Mouse (Mus musculus) CH12.LX (cell line): ENCODE results near the gene Atg16l1. TPM values are rescaled to one million over a fixed set of nuclear protein-coding genes. Genes with fewer than 3 reads are reported as not detected.

Experiments used
- DNase-seq: peaks from one replicate; pipeline ENCODE4 v3.0.0-alpha.2; 2013; ENCODE audit errors: extremely low read depth
- H3K27ac ChIP-seq: 2 replicates; pipeline ENCODE4 v1.5.1; 2012; ENCODE audit warnings: low read depth, mild to moderate bottlenecking, control low read depth, moderate library complexity; ENCODE audit not compliant: insufficient read depth
- H3K27me3 ChIP-seq: replicated peaks from 2 replicates; pipeline ENCODE3; 2012; ENCODE audit warnings: inconsistent platforms
- H3K36me3 ChIP-seq, 2 experiments: replicated peaks in 1 of 2; 2 replicates each; pipeline versions ENCODE3 to v1.6.1; 2012; ENCODE audit warnings: inconsistent platforms in 1 of 2, low read length in 1 of 2, mild to moderate bottlenecking in 1 of 2, mixed read lengths in 1 of 2, moderate library complexity in 1 of 2; ENCODE audit not compliant: control insufficient read depth in 1 of 2, insufficient read depth in 1 of 2
- H3K4me1 ChIP-seq, 2 experiments: 2 replicates each; pipeline ENCODE4 v1.6.1; 2012; ENCODE audit warnings: inconsistent platforms in 1 of 2, moderate library complexity in 1 of 2; ENCODE audit not compliant: insufficient read depth in 2 of 2, control insufficient read depth in 1 of 2
- H3K4me2 ChIP-seq: 2 replicates; pipeline ENCODE4 v1.6.1; 2012; ENCODE audit warnings: low read depth, mild to moderate bottlenecking, control low read depth; ENCODE audit not compliant: poor library complexity, insufficient read depth, severe bottlenecking
- H3K4me3 ChIP-seq, 3 experiments: fragments of 150-350 bp in 1 of 3; sonication (generic) in 1 of 3; replicated peaks in 1 of 3; 2 replicates each; pipeline versions ENCODE3 to v1.5.1; 2011 to 2012; ENCODE audit warnings: low read depth in 2 of 3, low read length in 2 of 3, mild to moderate bottlenecking in 2 of 3, moderate library complexity in 2 of 3, control low read depth in 1 of 3, improper control_type of control experiment in 1 of 3, inconsistent platforms in 1 of 3, mixed read lengths in 1 of 3; ENCODE audit not compliant: poor library complexity in 1 of 3
- H3K79me2 ChIP-seq: replicated peaks from 2 replicates; pipeline ENCODE4 v1.6.1; 2012; ENCODE audit warnings: mild to moderate bottlenecking, moderate library complexity; ENCODE audit not compliant: control insufficient read depth, poor library complexity, insufficient read depth, severe bottlenecking; ENCODE audit errors: extremely low read depth
- H3K9ac ChIP-seq: 2 replicates; pipeline ENCODE4 v1.6.1; 2012; ENCODE audit warnings: low read depth, mild to moderate bottlenecking, control low read depth, moderate library complexity; ENCODE audit not compliant: insufficient read depth
- H3K9me3 ChIP-seq: replicated peaks from 2 replicates; pipeline ENCODE3; 2012; ENCODE audit warnings: low read length, inconsistent platforms, mixed read lengths
- CHD1 ChIP-seq: IDR thresholded peaks from 2 replicates; pipeline ENCODE4 v1.6.1; 2012; ENCODE audit warnings: low read depth, low read length, improper control_type of control experiment, inconsistent platforms
- ELF1 ChIP-seq: IDR thresholded peaks from 2 replicates; pipeline ENCODE4 v1.6.1; 2014; ENCODE audit warnings: low read depth, mild to moderate bottlenecking, inconsistent platforms, low read length, improper control_type of control experiment
- ETS1 ChIP-seq: conservative IDR thresholded peaks from 2 replicates; pipeline ENCODE4 v1.6.1; 2012; ENCODE audit warnings: low read depth, mild to moderate bottlenecking, inconsistent platforms, low read length, improper control_type of control experiment, moderate library complexity
- GABPA ChIP-seq: IDR thresholded peaks from 2 replicates; pipeline ENCODE4 v1.6.1; 2012; ENCODE audit warnings: low read depth, low read length, improper control_type of control experiment, inconsistent platforms; ENCODE audit not compliant: insufficient replicate concordance
- HCFC1 ChIP-seq: IDR thresholded peaks from 2 replicates; pipeline ENCODE4 v1.6.1; 2012; ENCODE audit warnings: low read depth, mild to moderate bottlenecking, inconsistent platforms, low read length, improper control_type of control experiment
- IRF4 ChIP-seq: IDR thresholded peaks from 2 replicates; pipeline ENCODE4 v1.6.1; 2014; ENCODE audit warnings: low read depth, mild to moderate bottlenecking, inconsistent platforms, low read length, improper control_type of control experiment
- JUN ChIP-seq: IDR thresholded peaks from 2 replicates; pipeline ENCODE4 v1.6.1; 2011; ENCODE audit warnings: low read depth, mild to moderate bottlenecking, low read length, improper control_type of control experiment, moderate library complexity; ENCODE audit not compliant: insufficient read depth
- KAT2A ChIP-seq: IDR thresholded peaks from 2 replicates; pipeline ENCODE4 v1.6.1; 2012; ENCODE audit warnings: low read length, improper control_type of control experiment, inconsistent platforms; ENCODE audit not compliant: insufficient replicate concordance
- MAFK ChIP-seq: IDR thresholded peaks from 2 replicates; pipeline ENCODE4 v1.6.1; 2011; ENCODE audit warnings: low read length, improper control_type of control experiment; ENCODE audit not compliant: insufficient replicate concordance
- MAX ChIP-seq: IDR thresholded peaks from 2 replicates; pipeline ENCODE4 v1.6.1; 2011; ENCODE audit warnings: low read length, improper control_type of control experiment
- MYC ChIP-seq: IDR thresholded peaks from 2 replicates; pipeline ENCODE4 v1.6.1; 2011; ENCODE audit warnings: low read depth, mild to moderate bottlenecking, improper control_type of control experiment, low read length
- POLR2AphosphoS2 ChIP-seq: IDR thresholded peaks from 2 replicates; pipeline ENCODE4 v1.6.1; 2011; ENCODE audit warnings: low read depth, low read length, improper control_type of control experiment
- RCOR1 ChIP-seq: conservative IDR thresholded peaks from 2 replicates; pipeline ENCODE4 v1.6.1; 2012; ENCODE audit warnings: low read depth, mild to moderate bottlenecking, inconsistent platforms, low read length, improper control_type of control experiment
- TBP ChIP-seq: conservative IDR thresholded peaks from 2 replicates; pipeline ENCODE4 v1.6.1; 2011; ENCODE audit warnings: low read depth, low read length, improper control_type of control experiment
- ZC3H11A ChIP-seq: IDR thresholded peaks from 2 replicates; pipeline ENCODE4 v1.6.1; 2012; ENCODE audit warnings: low read depth, mild to moderate bottlenecking, inconsistent platforms, low read length, improper control_type of control experiment
- ZMIZ1 ChIP-seq: IDR thresholded peaks from 2 replicates; pipeline ENCODE4 v1.6.1; 2012; ENCODE audit warnings: low read depth, mild to moderate bottlenecking, inconsistent platforms, low read length, improper control_type of control experiment
- dilution Hi-C: fragments of 300-500 bp; cut with MboI; formaldehyde crosslinking; loops from 2 replicates; pipeline ENCODE4 v1.14.3; 2020; ENCODE audit warnings: low sequenced_read_pairs; ENCODE audit not compliant: extremely low pct_unique_long_range_greater_than_20kb, extremely low pct_ligation_motif_present
- in situ Hi-C: fragments of 300-500 bp; cut with MboI; formaldehyde crosslinking; loops from 3 replicates; pipeline ENCODE4 v1.14.3; 2019; ENCODE audit warnings: low sequenced_read_pairs, low pct_ligation_motif_present, low pct_unique_long_range_greater_than_20kb, mixed read lengths
- polyA plus RNA-seq: library from polyadenylated mRNA; unstranded; fragments of >175 nt; gene quantifications from 2 replicates; pipeline ENCODE4 v1.2.1, GENCODE M21; 2012; ENCODE audit warnings: low read depth; ENCODE audit not compliant: insufficient read length
- total RNA-seq, 2 experiments: library from RNA; depleted of rRNA; stranded (reverse); fragments of 300-350 nt in 1 of 2; fragments of >200 nt in 1 of 2; gene quantifications; 2 replicates each; pipeline ENCODE4 v1.2.3; 2012 to 2014

The Atg16l1 gene
- total and polyA plus RNA-seq, 3 experiments, result 19.9 to 21.6 (median 19.9) TPM

DNA sequence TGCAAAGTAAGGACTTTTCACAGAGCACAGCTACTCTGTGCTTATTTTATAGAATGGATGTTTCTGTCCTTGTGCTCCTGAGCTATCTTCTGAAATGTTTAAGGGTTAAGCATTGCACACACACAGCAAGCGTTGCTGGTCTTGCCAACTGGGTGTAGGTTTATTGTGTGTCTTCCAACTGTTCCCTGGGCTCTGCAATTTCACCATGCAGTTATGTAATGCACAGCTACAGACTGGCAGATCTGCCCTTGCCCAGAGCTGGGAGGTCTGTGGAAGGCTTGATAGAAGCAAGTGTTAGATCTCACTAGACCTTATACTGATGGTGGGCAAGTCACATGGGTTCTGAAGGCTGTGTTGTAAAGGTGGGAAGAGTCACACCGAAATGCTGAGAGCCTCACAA lies 42.6 kb downstream of the Atg16l1 start:
- TF ChIP-seq IRF4 (no peak), MAX (no peak), MYC (no peak), ZMIZ1 (no peak), JUN (no peak), KAT2A (no peak), CHD1 (no peak), ZC3H11A (no peak), POLR2AphosphoS2 (no peak)
- dilution Hi-C loops, result no loop called here
- Histone ChIP-seq H3K27me3 (no peaks in the 10 kb centered on the region), H3K9ac (no peak overlapping the region), H3K4me2 (no peak overlapping the region), H3K4me3 (no peak overlapping the region), H3K79me2 (no peaks in the 10 kb centered on the region), H3K36me3 (peaks cover 8 to 33% of the 10 kb centered on the region in 2 experiments), H3K4me1 (peaks cover 0 to 10% of the 10 kb centered on the region in 2 experiments; a peak in 2 of 4 replicates), H3K9me3 (no peaks in the 10 kb centered on the region), H3K27ac (no peak overlapping the region)
- DNase-seq, result no peak
- in situ Hi-C loops, result no loop called here

DNA sequence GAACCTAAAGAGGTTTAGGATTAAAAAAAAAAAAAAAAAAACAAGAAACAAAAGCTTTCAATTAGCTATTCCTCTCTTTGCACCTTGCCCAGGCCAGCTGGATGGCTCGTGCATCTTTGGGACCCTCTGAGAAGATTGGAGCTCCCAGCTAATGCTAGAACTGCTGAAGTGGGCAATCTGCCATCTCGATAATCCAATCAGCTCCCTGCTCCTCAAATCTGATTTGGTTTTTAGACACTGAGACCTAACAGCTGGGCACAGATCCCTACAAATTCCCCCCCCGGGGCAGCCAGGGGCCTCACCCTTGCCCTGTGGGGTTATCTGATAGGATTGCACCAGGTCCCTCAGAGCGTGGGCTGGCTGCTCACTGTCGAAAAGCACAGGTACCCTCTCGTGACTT lies 47.9 kb downstream of the Atg16l1 start, which contains the start of gene Sag:
Gene Sag, plus strand, starts transcription at position 105 of the 400 bp plus-strand sequence.
- in situ Hi-C loops (no loop called here), dilution Hi-C loops (no loop called here)
- no peak for DNase-seq
- Histone ChIP-seq H3K4me1 (peaks cover 0 to 21% of the 10 kb centered on the region in 2 experiments; a peak in 2 of 4 replicates), H3K4me2 (no peak within 1 kb of the TSS), H3K79me2 (no peaks in the 10 kb centered on the region), H3K9ac (no peak within 1 kb of the TSS), H3K9me3 (no peaks in the 10 kb centered on the region), H3K27ac (no peak within 1 kb of the TSS), H3K27me3 (no peaks in the 10 kb centered on the region), H3K4me3 (no peak within 1 kb of the TSS), H3K36me3 (no peaks in the 10 kb centered on the region)
- TF ChIP-seq TBP (no peak), ETS1 (no peak), GABPA (no peak), ELF1 (no peak), RCOR1 (no peak), HCFC1 (no peak), MAFK (no peak)
